Mouse (Mus musculus): Measurements from ENCODE around the gene Ybx3. TPM values are rescaled to one million over a fixed set of nuclear protein-coding genes. Genes with fewer than 3 reads are reported as not detected.
A peak's percentile ranks its signal among the peaks of the same experiment; 100 is the strongest.

Gene Ybx3
- polyA plus RNA-seq, 1 experiment = 168 TPM

- 79% methylated on average over 18 of the region's 18 CpGs for WGBS
- Histone ChIP-seq H3K4me3 (replicated peaks; ENCODE audit: control insufficient read depth, low read depth, low read length) (no peak overlapping the region), H3K27ac (ENCODE audit: control insufficient read depth, insufficient read depth, low read depth, low read length, poor library complexity) (no peak overlapping the region), H3K4me1 (ENCODE audit: control insufficient read depth, insufficient read depth, low read length) (peaks cover 1% of the 10 kb centered on the region; the same call in 1 of the 2 replicates)
- TF ChIP-seq CTCF (IDR thresholded peaks at IDR 0.05; ENCODE audit: control insufficient read depth, insufficient read depth, low read length) (no peak), POLR2A (IDR thresholded peaks at IDR 0.05; ENCODE audit: borderline replicate concordance, control insufficient read depth, low read depth, low read length) (no peak)
Observed at GRCm38 (mm10) chr6:131378858-131379428, 9.3 kb downstream of the Ybx3 start.

- H3K4me3 ChIP-seq (replicated peaks; ENCODE audit: control insufficient read depth, low read depth, low read length) = no peak overlapping the region
- WGBS = 96% methylated on average over 5 of the region's 5 CpGs
- no peak overlapping the region for H3K27ac ChIP-seq (ENCODE audit: control insufficient read depth, insufficient read depth, low read depth, low read length, poor library complexity)
- no peak for TF ChIP-seq POLR2A (IDR thresholded peaks at IDR 0.05; ENCODE audit: borderline replicate concordance, control insufficient read depth, low read depth, low read length)
- H3K4me1 ChIP-seq (ENCODE audit: control insufficient read depth, insufficient read depth, low read length) = no peaks in the 10 kb centered on the region
Observed at GRCm38 (mm10) chr6:131377378-131377777, 10.9 kb downstream of the Ybx3 start.

GRCm38 (mm10) chr6:131374594-131375340 is 13.5 kb downstream of the Ybx3 start:
- no peak overlapping the region for H3K27ac ChIP-seq (ENCODE audit: control insufficient read depth, insufficient read depth, low read depth, low read length, poor library complexity)
- TF ChIP-seq POLR2A (IDR thresholded peaks at IDR 0.05; ENCODE audit: borderline replicate concordance, control insufficient read depth, low read depth, low read length) = no peak
- TF ChIP-seq CTCF (IDR thresholded peaks at IDR 0.05; ENCODE audit: control insufficient read depth, insufficient read depth, low read length) = no peak
- WGBS = 84% methylated on average over 13 of the region's 13 CpGs
- H3K4me1 ChIP-seq (ENCODE audit: control insufficient read depth, insufficient read depth, low read length) = no peaks in the 10 kb centered on the region
- H3K4me3 ChIP-seq (replicated peaks; ENCODE audit: control insufficient read depth, low read depth, low read length) = no peak overlapping the region

GRCm38 (mm10) chr6:131373160-131373559 is 15.1 kb downstream of the Ybx3 start:
- H3K4me3 ChIP-seq (replicated peaks; ENCODE audit: control insufficient read depth, low read depth, low read length) = no peak overlapping the region
- H3K27ac ChIP-seq (ENCODE audit: control insufficient read depth, insufficient read depth, low read depth, low read length, poor library complexity) = no peak overlapping the region
- whole genome bisulfite sequencing = 66% methylated on average over 5 of the region's 5 CpGs
- TF ChIP-seq CTCF (IDR thresholded peaks at IDR 0.05; ENCODE audit: control insufficient read depth, insufficient read depth, low read length) = no peak
- TF ChIP-seq POLR2A (IDR thresholded peaks at IDR 0.05; ENCODE audit: borderline replicate concordance, control insufficient read depth, low read depth, low read length) = no peak
- no peaks in the 10 kb centered on the region for H3K4me1 ChIP-seq (ENCODE audit: control insufficient read depth, insufficient read depth, low read length)

- TF ChIP-seq POLR2A (IDR thresholded peaks at IDR 0.05; ENCODE audit: borderline replicate concordance, control insufficient read depth, low read depth, low read length) (no peak), CTCF (IDR thresholded peaks at IDR 0.05; ENCODE audit: control insufficient read depth, insufficient read depth, low read length) (no peak)
- 85% methylated on average over 5 of the region's 5 CpGs for WGBS
- Histone ChIP-seq H3K4me3 (replicated peaks; ENCODE audit: control insufficient read depth, low read depth, low read length) (no peak overlapping the region), H3K4me1 (ENCODE audit: control insufficient read depth, insufficient read depth, low read length) (no peaks in the 10 kb centered on the region), H3K27ac (ENCODE audit: control insufficient read depth, insufficient read depth, low read depth, low read length, poor library complexity) (no peak overlapping the region)
Observed at GRCm38 (mm10) chr6:131370767-131371166, 17.5 kb downstream of the Ybx3 start.

- Histone ChIP-seq H3K4me3 (replicated peaks; ENCODE audit: control insufficient read depth, low read depth, low read length) (no peak overlapping the region), H3K27ac (ENCODE audit: control insufficient read depth, insufficient read depth, low read depth, low read length, poor library complexity) (no peak overlapping the region), H3K4me1 (ENCODE audit: control insufficient read depth, insufficient read depth, low read length) (no peaks in the 10 kb centered on the region)
- WGBS = 92% methylated on average over 8 of the region's 8 CpGs
- no peak for TF ChIP-seq CTCF (IDR thresholded peaks at IDR 0.05; ENCODE audit: control insufficient read depth, insufficient read depth, low read length)
- TF ChIP-seq POLR2A (IDR thresholded peaks at IDR 0.05; ENCODE audit: borderline replicate concordance, control insufficient read depth, low read depth, low read length) = no peak
Observed at GRCm38 (mm10) chr6:131369866-131370616, 18.2 kb downstream of the Ybx3 start.

- Histone ChIP-seq H3K27ac (ENCODE audit: control insufficient read depth, insufficient read depth, low read depth, low read length, poor library complexity) (no peak overlapping the region), H3K4me1 (ENCODE audit: control insufficient read depth, insufficient read depth, low read length) (peaks cover 1% of the 10 kb centered on the region; the same call in 1 of the 2 replicates), H3K4me3 (replicated peaks; ENCODE audit: control insufficient read depth, low read depth, low read length) (no peak overlapping the region)
- TF ChIP-seq POLR2A (IDR thresholded peaks at IDR 0.05; ENCODE audit: borderline replicate concordance, control insufficient read depth, low read depth, low read length) = no peak
- TF ChIP-seq CTCF (IDR thresholded peaks at IDR 0.05; ENCODE audit: control insufficient read depth, insufficient read depth, low read length) = peak; percentile 20; the same call in 1 of the 2 replicates
- 24% methylated on average over 4 of the region's 4 CpGs for WGBS
Observed at GRCm38 (mm10) chr6:131367101-131367500, 21.2 kb downstream of the Ybx3 start.

GRCm38 (mm10) chr6:131364353-131364752 is 23.9 kb downstream of the Ybx3 start:
- H3K27ac ChIP-seq (ENCODE audit: control insufficient read depth, insufficient read depth, low read depth, low read length, poor library complexity) = peak overlapping the region; percentile 38; the same call in 1 of the 2 replicates
- 50% methylated on average over 2 of the region's 2 CpGs for WGBS
- peaks cover 3% of the 10 kb centered on the region; the same call in 1 of the 2 replicates for H3K4me1 ChIP-seq (ENCODE audit: control insufficient read depth, insufficient read depth, low read length)
- no peak overlapping the region for H3K4me3 ChIP-seq (replicated peaks; ENCODE audit: control insufficient read depth, low read depth, low read length)
- TF ChIP-seq CTCF (IDR thresholded peaks at IDR 0.05; ENCODE audit: control insufficient read depth, insufficient read depth, low read length) = no peak
- no peak for TF ChIP-seq POLR2A (IDR thresholded peaks at IDR 0.05; ENCODE audit: borderline replicate concordance, control insufficient read depth, low read depth, low read length)
